Mouse (Mus musculus): ENCODE results near the gene Socs5. TPM values are rescaled to one million over a fixed set of nuclear protein-coding genes. Genes with fewer than 3 reads are reported as not detected.

The Socs5 gene
- polyA plus RNA-seq, 1 experiment from 2014 or later: 1.9 TPM

GRCm38 (mm10) chr17:87187005-87187404 lies 79.5 kb downstream of the Socs5 start:
- no peaks in the 10 kb centered on the region for H3K36me3 ChIP-seq (replicated peaks)
- H3K27ac ChIP-seq (replicated peaks): no peak overlapping the region
- no peaks in the 10 kb centered on the region; the same call in 1 of the 2 replicates for H3K27me3 ChIP-seq
- ATAC-seq (ENCODE audit: insufficient read depth): no peak
- no peaks in the 10 kb centered on the region for H3K4me1 ChIP-seq (replicated peaks)
- no peak overlapping the region for H3K9ac ChIP-seq
- 65% methylated on average over 17 of the region's 17 CpGs for WGBS (ENCODE audit: insufficient replicate concordance)
- no peak overlapping the region for H3K4me2 ChIP-seq
- no peak overlapping the region for H3K4me3 ChIP-seq (replicated peaks)
- H3K9me3 ChIP-seq (replicated peaks): no peaks in the 10 kb centered on the region

Small RNAs within 50 kb of the gene (microRNA-seq; reads per million reads assigned to microRNA genes)
- not detected for gene Gm22346

Other genes with a start within 250 kb of the Socs5 start
- not detected in 2 replicates for gene Tmem247, start 190.3 kb upstream of the Socs5 start, polyA plus RNA-seq (2015; fragmentation: Nextera tagmentation; extraction: Ambion mirVana)
- not detected in 2 replicates for gene Atp6v1e2, start 159.8 kb upstream of the Socs5 start, polyA plus RNA-seq (2015; fragmentation: Nextera tagmentation; extraction: Ambion mirVana)
- gene Rhoq, start 144.6 kb upstream of the Socs5 start, polyA plus RNA-seq (2015; fragmentation: Nextera tagmentation; extraction: Ambion mirVana): 1.4 TPM in 2 replicates
- 10.7 and 11.2 TPM in 2 replicates for gene Pigf, start 82.3 kb upstream of the Socs5 start, polyA plus RNA-seq (2015; fragmentation: Nextera tagmentation; extraction: Ambion mirVana)
- 50.9 and 62.5 TPM in 2 replicates for gene Cript, start 82.1 kb upstream of the Socs5 start, polyA plus RNA-seq (2015; fragmentation: Nextera tagmentation; extraction: Ambion mirVana)
- gene Mcfd2, start 158.3 kb downstream of the Socs5 start, polyA plus RNA-seq (2015; fragmentation: Nextera tagmentation; extraction: Ambion mirVana): 74.1 and 87.6 TPM in 2 replicates
- 10.8 and 11.3 TPM in 2 replicates for gene Ttc7, start 175.2 kb downstream of the Socs5 start, polyA plus RNA-seq (2015; fragmentation: Nextera tagmentation; extraction: Ambion mirVana)